Mouse (Mus musculus): ENCODE measurements around the gene Sirt1.

- TF ChIP-seq CTCF (IDR thresholded peaks at IDR 0.05; ENCODE audit: low read depth) (no peak), EP300 (IDR thresholded peaks at IDR 0.05; ENCODE audit: low read depth) (no peak)
Observed at GRCm38 (mm10) chr10:63422736-63422992, 41.2 kb upstream of the Sirt1 start.
